Mouse (Mus musculus): ENCODE results near the gene Slc13a2. TPM values are rescaled to one million over a fixed set of nuclear protein-coding genes. Genes with fewer than 3 reads are reported as not detected.

Slc13a2 gene
- polyA plus RNA-seq, 1 experiment from 2014 or later = not detected

DNA sequence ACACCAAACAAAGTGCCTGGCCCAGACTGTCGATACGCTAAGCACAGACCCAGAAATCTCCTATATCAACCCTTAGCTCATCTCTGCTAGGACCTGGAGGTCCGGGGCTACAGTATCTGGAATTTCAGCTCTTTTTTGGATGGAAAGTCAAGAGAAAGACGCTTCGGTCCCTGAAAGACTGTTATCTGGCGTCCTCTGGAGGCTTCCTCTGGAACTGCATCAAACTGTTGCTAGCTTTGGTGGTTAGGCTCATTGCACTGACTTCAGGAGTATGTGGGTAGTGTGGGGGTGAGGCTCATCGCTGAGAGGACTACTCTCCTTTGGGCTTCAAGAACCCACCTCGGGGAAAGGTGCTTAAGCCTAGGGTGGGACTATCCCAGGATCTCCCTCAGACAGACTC is 22.3 kb downstream of the Slc13a2 start:
- ATAC-seq (replicated peaks; ENCODE audit: insufficient number of reproducible peaks, low FRiP score, low TSS enrichment, low read depth) (no peak), DNase-seq (ENCODE audit: low spot score) (peak; percentile 89)
- H3K9ac ChIP-seq (replicated peaks; ENCODE audit: low read length) = no peak overlapping the region
- no peaks in the 10 kb centered on the region for H3K36me3 ChIP-seq (replicated peaks; ENCODE audit: control insufficient read depth, insufficient read depth, low read depth, low read length)
- H3K4me3 ChIP-seq (ENCODE audit: low read depth, low read length) = no peak overlapping the region
- H3K4me2 ChIP-seq (ENCODE audit: low read depth, low read length) = no peak overlapping the region
- H3K27me3 ChIP-seq (ENCODE audit: control insufficient read depth, insufficient read depth, low read length) = no peaks in the 10 kb centered on the region
- H3K9me3 ChIP-seq (replicated peaks; ENCODE audit: control insufficient read depth, low read length) = no peaks in the 10 kb centered on the region
- no peak overlapping the region for H3K27ac ChIP-seq (replicated peaks; ENCODE audit: low read depth, low read length)
- 19% methylated on average over 8 of the region's 8 CpGs for WGBS
- peaks cover 2% of the 10 kb centered on the region; the same call in 1 of the 2 replicates for H3K4me1 ChIP-seq (ENCODE audit: control insufficient read depth, insufficient read depth, low read length)

GRCm38 (mm10) chr11:78398212-78398611 is 23.8 kb downstream of the Slc13a2 start:
- Histone ChIP-seq H3K9ac (replicated peaks; ENCODE audit: low read length) (no peak overlapping the region), H3K4me2 (ENCODE audit: low read depth, low read length) (no peak overlapping the region), H3K4me1 (ENCODE audit: control insufficient read depth, insufficient read depth, low read length) (peaks cover 2% of the 10 kb centered on the region; the same call in 1 of the 2 replicates), H3K36me3 (replicated peaks; ENCODE audit: control insufficient read depth, insufficient read depth, low read depth, low read length) (no peaks in the 10 kb centered on the region), H3K27ac (replicated peaks; ENCODE audit: low read depth, low read length) (no peak overlapping the region), H3K27me3 (ENCODE audit: control insufficient read depth, insufficient read depth, low read length) (no peaks in the 10 kb centered on the region), H3K9me3 (replicated peaks; ENCODE audit: control insufficient read depth, low read length) (no peaks in the 10 kb centered on the region), H3K4me3 (ENCODE audit: low read depth, low read length) (no peak overlapping the region)
- WGBS = 82% methylated on average over 6 of the region's 6 CpGs
- ATAC-seq (replicated peaks; ENCODE audit: insufficient number of reproducible peaks, low FRiP score, low TSS enrichment, low read depth) = no peak
- no peak for DNase-seq (ENCODE audit: low spot score)

GRCm38 (mm10) chr11:78397397-78397796 is 24.6 kb downstream of the Slc13a2 start:
- Histone ChIP-seq H3K27me3 (ENCODE audit: control insufficient read depth, insufficient read depth, low read length) (no peaks in the 10 kb centered on the region), H3K27ac (replicated peaks; ENCODE audit: low read depth, low read length) (no peak overlapping the region), H3K9me3 (replicated peaks; ENCODE audit: control insufficient read depth, low read length) (no peaks in the 10 kb centered on the region), H3K4me3 (ENCODE audit: low read depth, low read length) (no peak overlapping the region), H3K36me3 (replicated peaks; ENCODE audit: control insufficient read depth, insufficient read depth, low read depth, low read length) (no peaks in the 10 kb centered on the region), H3K4me1 (ENCODE audit: control insufficient read depth, insufficient read depth, low read length) (peaks cover 2% of the 10 kb centered on the region; the same call in 1 of the 2 replicates), H3K9ac (replicated peaks; ENCODE audit: low read length) (no peak overlapping the region; the same call in 1 of the 2 replicates), H3K4me2 (ENCODE audit: low read depth, low read length) (peak overlapping the region; percentile 46)
- ATAC-seq (replicated peaks; ENCODE audit: insufficient number of reproducible peaks, low FRiP score, low TSS enrichment, low read depth) = no peak
- peak; percentile 91 for DNase-seq (ENCODE audit: low spot score)
- WGBS = 5% methylated on average over 18 of the region's 18 CpGs

DNA sequence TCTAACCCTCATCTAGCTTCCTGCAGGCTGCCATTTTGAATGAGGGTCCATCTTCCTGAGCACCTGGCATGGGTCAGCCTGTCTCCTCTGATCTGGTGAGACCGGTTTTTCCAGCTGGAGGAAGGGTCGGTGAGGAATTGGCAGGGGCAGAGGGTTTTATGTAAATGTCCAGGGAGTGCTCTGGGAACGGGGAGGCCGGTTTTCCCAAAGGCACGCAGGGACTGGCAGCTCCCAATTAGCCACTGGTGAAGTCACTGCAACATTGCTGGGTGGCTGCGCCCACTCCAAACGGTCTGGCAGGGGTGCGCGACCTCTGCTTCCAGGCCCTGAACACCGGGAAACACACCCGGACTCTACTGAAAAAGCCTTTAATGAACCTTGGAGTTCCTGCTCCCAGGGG is 25.1 kb downstream of the Slc13a2 start:
- no peak for ATAC-seq (replicated peaks; ENCODE audit: insufficient number of reproducible peaks, low FRiP score, low TSS enrichment, low read depth)
- DNase-seq (ENCODE audit: low spot score) = peak; percentile 17
- 35% methylated on average over 11 of the region's 11 CpGs for WGBS
- H3K27me3 ChIP-seq (ENCODE audit: control insufficient read depth, insufficient read depth, low read length) = no peaks in the 10 kb centered on the region
- no peaks in the 10 kb centered on the region for H3K36me3 ChIP-seq (replicated peaks; ENCODE audit: control insufficient read depth, insufficient read depth, low read depth, low read length)
- peaks cover 2% of the 10 kb centered on the region; the same call in 1 of the 2 replicates for H3K4me1 ChIP-seq (ENCODE audit: control insufficient read depth, insufficient read depth, low read length)
- H3K9ac ChIP-seq (replicated peaks; ENCODE audit: low read length) = no peak overlapping the region; the same call in 1 of the 2 replicates
- peak overlapping the region; percentile 46 for H3K4me2 ChIP-seq (ENCODE audit: low read depth, low read length)
- no peaks in the 10 kb centered on the region for H3K9me3 ChIP-seq (replicated peaks; ENCODE audit: control insufficient read depth, low read length)
- H3K27ac ChIP-seq (replicated peaks; ENCODE audit: low read depth, low read length) = no peak overlapping the region
- no peak overlapping the region for H3K4me3 ChIP-seq (ENCODE audit: low read depth, low read length)

DNA sequence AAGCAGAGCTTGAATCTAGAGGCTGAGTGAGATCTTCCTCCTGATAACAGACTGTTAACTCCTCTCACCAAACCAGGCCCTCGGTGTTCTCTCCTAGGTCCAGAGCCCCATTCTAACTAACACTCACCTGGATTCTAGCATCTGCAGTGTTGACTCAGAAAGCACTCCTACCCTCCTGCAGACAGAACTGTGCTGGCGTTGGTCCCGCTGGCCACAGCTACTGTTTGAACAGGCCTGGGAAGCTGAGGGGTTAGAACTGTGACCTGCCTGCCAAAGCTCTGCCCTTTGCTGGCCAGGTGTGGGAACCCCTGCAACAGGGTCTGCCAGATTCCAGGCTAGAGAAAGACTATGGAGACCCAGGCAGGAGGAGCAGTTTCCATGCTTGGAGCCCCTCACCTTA is 29.3 kb downstream of the Slc13a2 start:
- DNase-seq (ENCODE audit: low spot score) = no peak
- Histone ChIP-seq H3K4me1 (ENCODE audit: control insufficient read depth, insufficient read depth, low read length) (peaks cover 2% of the 10 kb centered on the region; the same call in 1 of the 2 replicates), H3K27me3 (ENCODE audit: control insufficient read depth, insufficient read depth, low read length) (no peaks in the 10 kb centered on the region), H3K9me3 (replicated peaks; ENCODE audit: control insufficient read depth, low read length) (no peaks in the 10 kb centered on the region), H3K9ac (replicated peaks; ENCODE audit: low read length) (no peak overlapping the region), H3K27ac (replicated peaks; ENCODE audit: low read depth, low read length) (no peak overlapping the region), H3K4me2 (ENCODE audit: low read depth, low read length) (no peak overlapping the region), H3K4me3 (ENCODE audit: low read depth, low read length) (no peak overlapping the region), H3K36me3 (replicated peaks; ENCODE audit: control insufficient read depth, insufficient read depth, low read depth, low read length) (no peaks in the 10 kb centered on the region)
- WGBS = 82% methylated on average over 3 of the region's 3 CpGs
- no peak for ATAC-seq (replicated peaks; ENCODE audit: insufficient number of reproducible peaks, low FRiP score, low TSS enrichment, low read depth)

- DNase-seq (ENCODE audit: low spot score) = no peak
- Histone ChIP-seq H3K9ac (replicated peaks; ENCODE audit: low read length) (no peak within 1 kb of the TSS), H3K4me1 (ENCODE audit: control insufficient read depth, insufficient read depth, low read length) (no peaks in the 10 kb centered on the region), H3K9me3 (replicated peaks; ENCODE audit: control insufficient read depth, low read length) (no peaks in the 10 kb centered on the region), H3K4me2 (ENCODE audit: low read depth, low read length) (no peak within 1 kb of the TSS), H3K27ac (replicated peaks; ENCODE audit: low read depth, low read length) (no peak within 1 kb of the TSS), H3K36me3 (replicated peaks; ENCODE audit: control insufficient read depth, insufficient read depth, low read depth, low read length) (no peaks in the 10 kb centered on the region), H3K4me3 (ENCODE audit: low read depth, low read length) (no peak within 1 kb of the TSS), H3K27me3 (ENCODE audit: control insufficient read depth, insufficient read depth, low read length) (no peaks in the 10 kb centered on the region)
- 82% methylated on average over 14 of the region's 14 CpGs for WGBS
- ATAC-seq (replicated peaks; ENCODE audit: insufficient number of reproducible peaks, low FRiP score, low TSS enrichment, low read depth) = no peak
These were observed 35.4 kb downstream of the Slc13a2 start, which contains the start of gene Foxn1 for GRCm38 (mm10) chr11:78386508-78387043. Gene Foxn1 (minus strand): TSS chr11:78386558.

GRCm38 (mm10) chr11:78385776-78386175 is 36.2 kb downstream of the Slc13a2 start:
- no peak for DNase-seq (ENCODE audit: low spot score)
- Histone ChIP-seq H3K27ac (replicated peaks; ENCODE audit: low read depth, low read length) (no peak overlapping the region), H3K9me3 (replicated peaks; ENCODE audit: control insufficient read depth, low read length) (no peaks in the 10 kb centered on the region), H3K36me3 (replicated peaks; ENCODE audit: control insufficient read depth, insufficient read depth, low read depth, low read length) (no peaks in the 10 kb centered on the region), H3K27me3 (ENCODE audit: control insufficient read depth, insufficient read depth, low read length) (no peaks in the 10 kb centered on the region), H3K9ac (replicated peaks; ENCODE audit: low read length) (no peak overlapping the region), H3K4me2 (ENCODE audit: low read depth, low read length) (no peak overlapping the region), H3K4me1 (ENCODE audit: control insufficient read depth, insufficient read depth, low read length) (no peaks in the 10 kb centered on the region), H3K4me3 (ENCODE audit: low read depth, low read length) (no peak overlapping the region)
- no peak for ATAC-seq (replicated peaks; ENCODE audit: insufficient number of reproducible peaks, low FRiP score, low TSS enrichment, low read depth)
- WGBS = 81% methylated on average over 10 of the region's 10 CpGs

- DNase-seq (ENCODE audit: low spot score) (peak; percentile 34), ATAC-seq (replicated peaks; ENCODE audit: insufficient number of reproducible peaks, low FRiP score, low TSS enrichment, low read depth) (no peak)
- no peaks in the 10 kb centered on the region for H3K27me3 ChIP-seq (ENCODE audit: control insufficient read depth, insufficient read depth, low read length)
- no peak overlapping the region for H3K27ac ChIP-seq (replicated peaks; ENCODE audit: low read depth, low read length)
- H3K4me1 ChIP-seq (ENCODE audit: control insufficient read depth, insufficient read depth, low read length) = no peaks in the 10 kb centered on the region
- no peak overlapping the region for H3K4me2 ChIP-seq (ENCODE audit: low read depth, low read length)
- H3K9me3 ChIP-seq (replicated peaks; ENCODE audit: control insufficient read depth, low read length) = no peaks in the 10 kb centered on the region
- no peak overlapping the region for H3K4me3 ChIP-seq (ENCODE audit: low read depth, low read length)
- WGBS = 28% methylated on average over 5 of the region's 5 CpGs
- H3K36me3 ChIP-seq (replicated peaks; ENCODE audit: control insufficient read depth, insufficient read depth, low read depth, low read length) = no peaks in the 10 kb centered on the region
- H3K9ac ChIP-seq (replicated peaks; ENCODE audit: low read length) = no peak overlapping the region
These were observed 39.3 kb downstream of the Slc13a2 start for GRCm38 (mm10) chr11:78382701-78383100.

Measured in embryonic facial prominence, embryonic 11.5 days (tissue).